8 mouse cellular contexts compared by ENCODE assay signal in genomic region chr7:31148756-31149155, GRCm38 (mm10). TPM values are rescaled to one million over a fixed set of nuclear protein-coding genes. Genes with fewer than 3 reads are reported as not detected.
DNase-seq lines count a peak whose midpoint lies in the region; ATAC-seq lines count a peak whose summit lies in the region.

No protein-coding gene starts in this region.

- peak overlapping the region; percentile 88 for H3K4me3 ChIP-seq in forebrain, embryonic 10.5 days
- peak overlapping the region; percentile 91 for H3K4me3 ChIP-seq in limb, embryonic 11.5 days (ENCODE audit: low read depth, low read length)

- H3K27me3 ChIP-seq in forebrain, embryonic 10.5 days (ENCODE audit: poor library complexity, severe bottlenecking) = no peaks in the 10 kb centered on the region
- H3K27me3 ChIP-seq in limb, embryonic 11.5 days (ENCODE audit: control insufficient read depth, insufficient read depth, low read length) = no peaks in the 10 kb centered on the region

- ATAC-seq in limb, embryonic 11.5 days (ENCODE audit: insufficient number of reproducible peaks, low FRiP score, low TSS enrichment, low read depth) = peak; percentile 41

- H3K9ac ChIP-seq in limb, embryonic 11.5 days (ENCODE audit: low read length) = peak overlapping the region; percentile 96

- intact Hi-C loops in heart, postnatal 36 days (cut with DNase I) = no loop called here

- peak overlapping the region; percentile 76 for H3K4me2 ChIP-seq in limb, embryonic 11.5 days (ENCODE audit: low read depth, severe bottlenecking)

- H3K27ac ChIP-seq in forebrain, embryonic 10.5 days = peak overlapping the region; percentile 98
- H3K27ac ChIP-seq in limb, embryonic 11.5 days (replicated peaks; ENCODE audit: low read depth, low read length) = peak overlapping the region; percentile 65

- H3K9me3 ChIP-seq in forebrain, embryonic 10.5 days = 0 out of 2 replicates have a peak, but pooled peaks cover 2% of the 10 kb centered on the region
- H3K9me3 ChIP-seq in limb, embryonic 11.5 days (ENCODE audit: control insufficient read depth, low read length) = no peaks in the 10 kb centered on the region

- peaks cover 39% of the 10 kb centered on the region for H3K36me3 ChIP-seq in forebrain, embryonic 10.5 days (replicated peaks)
- H3K36me3 ChIP-seq in limb, embryonic 11.5 days (ENCODE audit: control insufficient read depth, insufficient read depth, low read length) = no peaks in the 10 kb centered on the region; the same call in 1 of the 2 replicates

- peaks cover 44% of the 10 kb centered on the region for H3K4me1 ChIP-seq in forebrain, embryonic 10.5 days
- H3K4me1 ChIP-seq in limb, embryonic 11.5 days (ENCODE audit: control insufficient read depth, insufficient read depth, low read length) = peaks cover 21% of the 10 kb centered on the region

- WGBS in forebrain, embryonic 10.5 days = 9% methylated on average over 9 of the region's 9 CpGs
- WGBS in limb, embryonic 11.5 days = 4% methylated on average over 9 of the region's 9 CpGs

- peak; percentile 68 to 85 for DNase-seq in adrenal gland, adult (ENCODE audit: inconsistent age in 2 of 2, low spot score in 1 of 2)
- DNase-seq in adrenal gland, adult 8-10 months = no peak
- peak; percentile 82 for DNase-seq in brain, adult 2 months (ENCODE audit: low read depth, low spot score)
- peak; percentile 59 for DNase-seq in forebrain, embryonic 10.5 days (ENCODE audit: extremely low spot score, low spot score)
- DNase-seq in heart, postnatal 36 days = peak; percentile 59 to 67
- DNase-seq in limb, embryonic 11.5 days (ENCODE audit: low spot score) = peak; percentile 69
- peak; percentile 66 for DNase-seq in mesoderm, embryonic 11.5 days (ENCODE audit: low read depth, low spot score)
- DNase-seq in spleen, postnatal 4 days (ENCODE audit: low spot score in 2 of 2) = peak; percentile 64 to 76

RNA-seq across cellular contexts. Expression of gene Gramd1a, which starts 6.9 kb away (rescaled TPM):
- 10 to 100 TPM; 37.7 to 65.1 (median 55.4) TPM for total RNA-seq in adrenal gland, adult 8-10 months (2022)
- polyA plus RNA-seq in forebrain, embryonic 10.5 days (2016; fragmentation: Nextera tagmentation; extraction: Ambion mirVana) = 74.5 and 79.7 TPM in 2 replicates
- 10 to 100 TPM; 33.6 to 37.9 TPM for total RNA-seq in heart, postnatal 36 days (2021)
- polyA plus RNA-seq in limb, embryonic 11.5 days (2014; fragmentation: Nextera tagmentation; extraction: Ambion mirVana) = 86.9 and 87.2 TPM in 2 replicates

RNA-seq across cellular contexts. Expression of gene Scn1b, which starts 22.0 kb away (rescaled TPM):
- total RNA-seq in adrenal gland, adult 8-10 months (2022) = 10 to 100 TPM; 14.2 to 27.2 (median 18.9) TPM
- 0.25 and 0.55 TPM in 2 replicates for polyA plus RNA-seq in forebrain, embryonic 10.5 days (2016; fragmentation: Nextera tagmentation; extraction: Ambion mirVana)
- total RNA-seq in heart, postnatal 36 days (2021) = 10 to 100 TPM; 29.2 to 29.5 TPM
- polyA plus RNA-seq in limb, embryonic 11.5 days (2014; fragmentation: Nextera tagmentation; extraction: Ambion mirVana) = 0.51 and 1.0 TPM in 2 replicates

RNA-seq across cellular contexts. Expression of gene Hpn, which starts 33.7 kb away (rescaled TPM):
- total RNA-seq in adrenal gland, adult 8-10 months (2022) = 1 to 10 TPM in 3 of 4 experiments, under 1 TPM in 1; 0.26 to 1.5 (median 1.2) TPM
- polyA plus RNA-seq in forebrain, embryonic 10.5 days (2016; fragmentation: Nextera tagmentation; extraction: Ambion mirVana) = 1.4 and 1.9 TPM in 2 replicates
- 1 to 10 TPM; 1.9 to 3.9 TPM for total RNA-seq in heart, postnatal 36 days (2021)
- polyA plus RNA-seq in limb, embryonic 11.5 days (2014; fragmentation: Nextera tagmentation; extraction: Ambion mirVana) = 2.2 and 2.3 TPM in 2 replicates
